Mouse (Mus musculus): ENCODE measurements around the gene Fndc7. TPM values are rescaled to one million over a fixed set of nuclear protein-coding genes. Genes with fewer than 3 reads are reported as not detected.

Fndc7 gene
- polyA plus RNA-seq, 1 experiment, result 0.14 TPM

Other genes with a start within 250 kb of the Fndc7 start
- 46.0 and 49.7 TPM in 2 replicates for gene Clcc1, start 236.1 kb downstream of the Fndc7 start, polyA plus RNA-seq (2012; rRNA removed)
- gene Gpsm2, start 167.7 kb downstream of the Fndc7 start, polyA plus RNA-seq (2012; rRNA removed), result 12.7 and 13.7 TPM in 2 replicates
- 0.02 and 0.04 TPM in 2 replicates for gene Aknad1, start 150.3 kb downstream of the Fndc7 start, polyA plus RNA-seq (2012; rRNA removed)
- 30.2 and 33.5 TPM in 2 replicates for gene Stxbp3, start 49.5 kb downstream of the Fndc7 start, polyA plus RNA-seq (2012; rRNA removed)
- gene Prpf38b, start 21.7 kb upstream of the Fndc7 start, polyA plus RNA-seq (2012; rRNA removed), result 95.5 and 105 TPM in 2 replicates
- 1.4 and 1.6 TPM in 2 replicates for gene Henmt1, start 49.9 kb upstream of the Fndc7 start, polyA plus RNA-seq (2012; rRNA removed)
- gene Gm9857, start 50.4 kb upstream of the Fndc7 start, polyA plus RNA-seq (2012; rRNA removed), result 0.38 and 0.61 TPM in 2 replicates
- 33.7 and 38.4 TPM in 2 replicates for gene Fam102b, start 137.6 kb upstream of the Fndc7 start, polyA plus RNA-seq (2012; rRNA removed)
- not detected in 2 replicates for gene Slc25a54, start 190.5 kb upstream of the Fndc7 start, polyA plus RNA-seq (2012; rRNA removed)
- gene Slc25a24, start 233.1 kb upstream of the Fndc7 start, polyA plus RNA-seq (2012; rRNA removed), result 1.6 and 2.0 TPM in 2 replicates

Measured in frontal cortex, adult 2 months (tissue).